Mouse (Mus musculus) cerebellum, adult (tissue): Measurements from ENCODE around the gene Bag1.
A peak's percentile ranks its signal among the peaks of the same experiment; 100 is the strongest.
"Not testable (repeated sequence)": the region's sequence is repeated elsewhere in the genome, so short reads cannot be mapped to it uniquely, and the experiment has no call there.

Source experiments
- ATAC-seq: cut with Nextera tagmentation; 2 replicates; pipeline ENCODE4 v1.9.2; 2017; ENCODE audit warnings: mild to moderate bottlenecking, moderate library complexity, mixed read lengths; ENCODE audit not compliant: insufficient number of reproducible peaks, low FRiP score, low TSS enrichment

Bag1 gene

DNA sequence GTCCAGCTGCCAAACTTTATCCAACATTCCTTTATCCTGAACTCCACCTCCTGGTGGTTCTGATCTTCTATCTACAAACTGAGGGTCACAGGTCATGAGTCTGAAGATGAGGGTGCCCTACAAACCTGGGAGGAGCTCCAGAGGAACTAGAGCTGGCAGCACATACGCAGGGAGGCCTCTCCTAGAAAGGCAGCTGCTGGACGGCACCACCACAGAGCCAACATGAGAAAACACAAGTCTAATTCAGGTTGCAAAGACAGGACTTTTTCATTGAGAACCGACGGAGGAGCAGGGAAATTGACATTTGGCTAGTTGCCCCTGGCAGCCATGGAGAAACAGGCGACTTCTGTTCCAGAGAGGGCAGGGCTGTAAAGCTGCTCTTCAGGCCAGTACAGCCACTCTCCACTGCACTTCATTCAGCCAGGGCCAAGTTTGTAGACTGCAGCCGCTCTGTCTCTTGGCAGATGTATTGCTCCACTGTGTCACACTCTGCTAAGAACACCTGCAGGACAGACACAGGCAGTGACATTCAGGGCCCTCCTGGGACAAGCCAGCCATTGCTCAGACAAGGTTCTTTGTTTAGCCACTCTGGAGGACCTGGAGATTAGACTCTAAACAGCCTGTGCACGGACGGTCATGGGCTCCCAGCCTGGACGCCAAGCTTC, 11.8 kb downstream of the Bag1 start:
- ATAC-seq, result peak; percentile 52

DNA sequence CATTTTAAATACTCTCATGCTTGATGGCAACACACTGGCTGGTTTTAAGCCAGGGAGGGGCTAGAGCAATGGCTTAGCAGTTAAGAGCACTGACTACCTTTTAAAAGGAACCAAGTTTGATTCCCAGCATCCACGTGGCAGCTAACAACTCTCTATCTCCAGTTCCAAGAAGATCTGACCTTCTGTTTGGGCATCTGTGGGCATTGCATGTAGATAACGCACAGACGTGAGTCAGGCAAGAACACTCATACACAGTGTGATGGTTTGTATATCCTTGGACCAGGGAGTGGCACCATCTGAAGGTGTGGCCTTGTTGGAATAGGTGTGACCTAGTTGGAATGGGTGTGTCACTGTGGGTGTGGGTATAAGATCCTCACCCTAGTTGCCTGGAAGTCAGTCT, 13.7 kb downstream of the Bag1 start:
- not testable (repeated sequence) for ATAC-seq

DNA sequence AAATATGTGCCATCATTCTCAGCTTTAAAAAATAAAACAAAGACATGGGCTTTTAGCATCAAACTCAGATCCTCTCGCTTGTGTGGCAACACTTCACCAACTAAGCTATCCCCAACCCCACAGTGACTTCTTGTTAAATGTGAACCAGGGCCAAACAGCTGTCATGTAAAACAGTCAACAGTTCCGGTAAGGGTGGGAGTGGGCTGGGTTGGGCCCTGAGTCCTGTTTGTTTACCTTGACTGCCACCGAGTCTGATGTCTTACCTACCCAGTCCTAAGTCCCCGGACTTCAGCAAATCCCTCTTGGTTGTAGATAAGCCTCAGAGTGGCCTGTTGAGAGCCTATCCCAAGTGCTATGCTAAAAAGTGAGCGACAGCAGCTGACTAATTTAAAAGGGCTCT, 14.4 kb downstream of the Bag1 start:
- no peak for ATAC-seq

DNA sequence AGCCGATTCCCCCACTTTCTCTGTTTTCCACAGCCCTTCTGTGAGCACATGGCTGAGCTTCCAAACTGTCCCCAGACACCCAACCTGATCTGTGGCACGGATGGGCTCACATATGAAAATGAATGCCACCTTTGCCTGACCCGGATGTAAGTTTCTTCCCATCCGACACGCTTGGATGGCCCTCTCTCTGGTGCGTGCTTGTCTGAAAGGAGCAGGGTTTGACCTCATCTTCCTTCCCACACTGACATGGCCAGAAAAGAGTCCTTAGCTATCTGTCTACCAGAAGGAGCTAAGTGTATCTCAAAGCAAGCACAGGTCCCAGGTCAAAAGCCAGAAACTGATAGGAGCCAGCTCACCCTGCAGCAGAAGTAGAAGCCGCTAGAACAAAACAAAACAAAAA, 19.0 kb downstream of the Bag1 start:
- no peak for ATAC-seq

DNA sequence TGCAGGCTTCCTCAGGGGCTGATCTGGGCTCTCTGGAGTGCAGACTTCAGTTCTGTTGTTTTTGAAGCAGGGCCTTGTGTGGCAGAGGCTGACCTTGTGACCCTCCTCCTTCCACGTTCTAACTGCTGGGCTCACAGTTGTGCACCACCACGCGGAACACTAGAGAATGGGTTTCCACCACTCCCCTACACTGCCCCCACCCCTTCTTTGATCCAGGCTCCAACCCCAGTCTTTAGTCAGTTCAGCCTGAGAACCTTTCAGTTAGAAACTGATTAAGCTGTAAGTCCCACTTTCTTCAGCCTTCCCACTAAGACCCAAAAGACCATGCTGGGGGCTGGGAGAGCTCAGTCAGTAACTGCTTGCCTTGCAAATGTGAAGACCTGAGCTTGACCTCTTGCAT, 22.5 kb downstream of the Bag1 start:
- ATAC-seq, result no peak

DNA sequence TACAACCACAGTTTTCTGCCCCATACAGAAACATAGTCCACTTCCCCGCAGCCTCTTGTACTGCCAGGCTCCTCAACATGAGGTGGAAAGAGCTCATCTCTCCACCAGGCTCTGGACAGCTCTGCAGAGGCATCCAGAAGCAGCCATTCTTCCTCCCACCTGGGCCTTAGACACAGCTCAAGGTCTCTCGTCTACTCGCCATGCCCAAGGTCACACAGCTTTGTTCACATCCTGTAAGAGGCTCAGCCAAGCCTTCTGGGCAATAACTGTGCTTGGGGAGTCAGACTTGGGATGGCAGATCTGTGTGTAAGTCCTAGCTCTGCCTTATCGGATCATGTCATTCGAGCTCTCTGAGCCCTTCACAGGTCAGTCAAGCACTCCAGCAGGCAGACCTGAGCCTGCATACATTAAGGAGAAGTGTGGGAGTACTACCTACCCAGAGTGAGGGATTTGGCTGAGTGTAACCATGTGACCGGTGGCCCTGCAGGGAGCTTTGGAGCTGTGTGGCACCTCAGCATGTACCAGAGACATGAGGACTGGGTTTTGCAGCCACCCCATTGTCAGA, 24.9 kb downstream of the Bag1 start:
- no peak for ATAC-seq

DNA sequence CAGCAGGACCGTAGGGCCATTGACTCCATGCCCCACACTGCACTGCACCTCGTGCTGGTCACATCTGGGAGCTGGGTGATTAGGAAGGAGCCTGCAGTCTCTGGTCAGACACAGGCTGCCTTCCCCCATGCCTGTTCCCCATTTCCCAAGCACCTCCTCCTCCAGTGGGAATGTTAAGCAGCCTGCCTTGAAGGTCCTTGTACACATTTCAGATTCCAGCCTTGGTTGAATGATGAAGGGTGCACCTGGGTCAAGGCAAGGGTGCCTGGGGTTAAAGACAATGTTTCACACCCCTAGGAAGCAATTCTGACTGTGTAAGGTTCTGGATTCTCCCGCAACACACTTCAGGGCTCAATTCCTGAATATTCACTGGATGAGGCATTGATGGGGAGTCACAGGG, 26.8 kb downstream of the Bag1 start:
- no peak for ATAC-seq

DNA sequence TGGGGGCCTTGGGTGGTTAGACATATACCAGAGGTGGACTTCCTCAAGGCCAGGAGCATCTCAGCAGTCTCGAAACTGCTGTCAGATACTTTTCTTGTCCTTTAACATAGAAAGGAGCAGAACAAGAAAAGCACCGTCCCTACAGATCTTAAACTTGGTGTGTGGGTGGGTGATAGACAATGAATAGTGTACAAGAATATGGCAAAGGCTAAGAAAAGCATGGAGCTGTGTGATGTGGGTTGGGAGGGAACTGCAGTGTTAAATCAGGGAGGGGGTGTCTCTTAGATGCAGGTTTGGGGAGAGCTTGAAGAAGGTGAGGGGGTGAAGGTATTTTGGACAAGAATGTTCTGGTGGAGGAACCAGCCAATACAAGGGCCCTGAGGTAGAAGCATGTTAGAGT, 27.5 kb downstream of the Bag1 start:
- no peak for ATAC-seq

DNA sequence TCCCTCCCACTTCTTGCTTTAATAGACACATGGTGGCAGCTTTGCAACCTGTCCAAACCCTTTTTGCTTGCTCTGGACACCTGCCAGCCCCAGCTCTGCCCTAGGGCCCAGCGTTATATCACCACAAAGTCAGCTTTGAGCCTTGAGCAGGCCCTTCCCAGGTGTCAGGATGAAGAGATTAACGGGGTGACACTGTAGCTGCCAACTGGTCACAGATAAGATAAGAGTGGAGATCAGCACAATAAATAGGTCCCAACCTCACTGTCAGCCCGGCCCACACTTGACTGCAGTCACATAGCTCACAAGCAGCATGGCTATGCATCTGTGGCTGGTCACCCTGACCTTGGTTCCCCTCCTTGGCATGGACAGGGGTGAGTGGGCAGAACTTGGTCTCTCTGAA, 28.3 kb downstream of the Bag1 start, which contains the start of gene Spink4:
TSS of gene Spink4 (plus strand) at position 268 of the 400 bp plus-strand sequence.
- no peak for ATAC-seq

DNA sequence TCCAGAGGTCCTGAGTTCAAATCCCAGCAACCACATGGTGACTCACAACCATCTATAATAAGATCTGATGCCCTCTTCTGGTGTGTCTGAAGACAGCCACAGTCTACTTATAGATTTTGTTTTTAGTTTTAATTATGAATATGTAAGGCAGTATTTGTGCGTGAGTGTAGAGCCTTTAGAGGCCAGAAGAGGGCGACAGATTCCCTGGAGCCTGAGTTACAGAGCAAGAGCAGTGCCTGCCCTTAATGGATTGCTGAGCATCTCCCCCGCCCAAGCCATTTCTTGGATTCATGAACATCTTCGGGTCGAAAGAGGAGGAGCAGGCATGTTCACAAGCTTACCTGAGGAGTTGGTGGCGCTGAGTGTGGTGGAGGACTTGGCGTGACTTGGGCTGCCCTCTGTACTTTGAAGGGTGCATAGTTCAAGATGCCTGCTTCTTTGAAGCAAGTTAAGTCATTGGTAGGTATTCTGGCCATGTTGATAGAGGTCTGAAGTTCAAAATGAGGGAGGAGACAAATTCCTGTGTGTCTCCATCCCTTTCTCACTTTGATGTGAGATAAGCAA, 31.4 kb downstream of the Bag1 start:
- no peak for ATAC-seq

DNA sequence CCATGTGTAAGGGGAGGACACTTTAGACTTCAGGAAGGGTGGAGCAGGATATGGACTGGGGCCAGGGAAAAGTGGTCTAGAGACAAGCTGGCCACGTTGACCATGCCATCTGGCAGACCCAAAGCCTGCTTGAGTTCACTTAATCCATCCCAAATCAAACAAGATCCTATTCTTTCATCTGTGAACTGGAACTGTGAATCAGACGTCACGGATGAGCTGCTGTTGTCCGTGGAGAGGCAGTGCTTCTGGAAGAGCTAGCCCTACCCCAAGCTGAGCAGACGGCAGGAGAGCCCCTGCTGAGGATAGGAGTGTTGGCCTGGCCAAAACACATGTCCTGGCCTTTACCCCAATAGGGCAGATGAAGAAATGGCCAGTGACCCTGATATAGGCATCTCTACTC, 32.1 kb downstream of the Bag1 start:
- ATAC-seq, result no peak

DNA sequence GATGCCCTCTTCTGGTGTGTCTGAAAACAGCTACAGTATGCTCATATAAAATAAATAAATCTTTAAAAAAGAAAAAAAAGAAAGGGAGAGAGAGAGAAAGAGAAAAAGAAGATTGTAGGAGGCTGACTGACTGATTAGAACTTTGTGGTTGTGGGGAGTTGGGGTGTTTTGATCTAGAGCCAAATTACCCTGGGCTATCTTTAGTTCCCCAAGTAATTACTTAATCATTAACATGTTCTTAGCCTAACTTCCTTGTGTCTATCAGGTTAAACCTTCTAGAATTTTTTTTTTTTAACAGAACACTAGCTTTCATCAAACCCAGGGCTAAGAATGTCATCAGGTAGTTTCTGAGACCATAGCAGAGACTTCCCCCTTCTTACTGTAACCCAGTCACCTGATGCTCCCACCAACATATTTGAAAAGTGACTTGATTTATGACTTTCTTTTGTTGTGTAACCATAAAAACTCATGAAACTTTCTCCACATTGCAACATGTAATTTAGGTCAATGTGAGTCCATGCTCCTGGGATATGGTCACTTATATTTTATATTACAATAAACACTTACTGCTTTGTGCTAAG, 33.7 kb downstream of the Bag1 start:
- ATAC-seq, result no peak

DNA sequence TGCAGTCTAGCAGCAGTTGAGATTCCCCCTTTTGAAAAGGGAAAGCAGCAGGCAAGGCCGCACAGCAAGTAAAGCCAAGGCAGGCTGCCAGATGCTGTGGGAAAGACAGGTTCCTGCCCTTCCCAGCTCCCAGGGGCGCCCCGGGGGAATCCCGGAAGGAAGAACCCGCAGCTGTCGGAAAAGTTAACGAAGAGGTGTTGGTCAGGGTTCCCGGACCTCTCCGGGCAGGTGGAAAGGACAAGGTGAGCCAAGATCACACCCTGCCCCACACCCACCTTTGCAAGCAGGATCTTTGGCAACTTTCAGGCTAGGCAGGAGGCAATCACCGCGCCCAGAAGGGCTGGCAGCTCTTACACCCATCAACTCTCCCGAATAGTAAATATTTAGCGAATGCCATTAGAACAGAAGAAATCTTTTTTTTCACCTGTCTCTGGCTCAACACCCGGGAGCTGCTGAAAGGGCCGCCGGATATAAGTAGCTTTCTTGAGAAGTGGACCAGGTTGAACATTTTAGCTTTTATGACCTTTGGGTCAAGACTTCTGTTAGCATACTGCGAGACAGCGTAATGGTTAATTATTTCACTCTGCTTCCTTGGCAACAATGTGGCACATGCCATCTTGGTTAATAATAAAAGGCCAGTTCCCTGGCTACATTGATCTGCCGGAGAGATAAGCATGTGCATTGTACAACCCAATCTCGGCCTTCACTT, 39.7 kb downstream of the Bag1 start:
- no peak for ATAC-seq

DNA sequence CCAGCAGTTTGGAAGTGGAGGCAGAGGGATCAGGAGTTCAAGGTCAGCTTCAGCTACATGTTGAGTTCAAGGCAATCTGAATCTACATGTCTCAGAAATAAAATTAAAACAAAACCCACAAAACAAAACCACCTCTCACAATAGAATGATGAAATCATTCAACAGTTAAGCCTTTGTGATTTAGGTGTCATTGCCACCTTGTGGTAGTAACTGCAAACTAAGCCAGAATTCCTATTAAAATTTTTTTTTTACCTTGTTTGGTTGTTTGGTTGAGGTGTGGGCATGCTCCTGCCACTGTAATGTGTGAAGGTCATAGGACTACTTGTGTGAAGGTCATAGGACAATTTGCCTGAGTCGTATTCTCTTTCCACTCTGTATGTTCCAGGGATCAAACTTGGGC, 41.8 kb downstream of the Bag1 start:
- no peak for ATAC-seq

DNA sequence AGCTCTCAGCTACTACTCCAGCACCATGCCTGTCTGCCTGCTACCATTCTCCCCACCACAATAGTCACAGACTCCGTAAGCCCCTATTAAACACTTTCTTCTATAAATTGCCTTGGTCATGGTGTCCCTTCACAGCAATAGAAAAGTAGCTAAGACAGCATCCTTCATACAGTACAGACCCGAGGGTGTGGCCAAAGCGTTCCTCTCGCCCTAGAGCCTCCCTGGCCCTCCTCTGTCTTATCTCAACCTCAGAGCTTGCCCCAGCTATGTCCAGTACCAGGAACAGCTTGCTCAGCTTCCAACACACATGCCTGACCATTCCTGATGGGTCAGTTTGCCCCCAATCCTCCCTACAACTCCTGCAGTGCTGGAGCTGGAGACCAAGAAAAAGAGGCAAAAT, 47.5 kb downstream of the Bag1 start:
- no peak for ATAC-seq

DNA sequence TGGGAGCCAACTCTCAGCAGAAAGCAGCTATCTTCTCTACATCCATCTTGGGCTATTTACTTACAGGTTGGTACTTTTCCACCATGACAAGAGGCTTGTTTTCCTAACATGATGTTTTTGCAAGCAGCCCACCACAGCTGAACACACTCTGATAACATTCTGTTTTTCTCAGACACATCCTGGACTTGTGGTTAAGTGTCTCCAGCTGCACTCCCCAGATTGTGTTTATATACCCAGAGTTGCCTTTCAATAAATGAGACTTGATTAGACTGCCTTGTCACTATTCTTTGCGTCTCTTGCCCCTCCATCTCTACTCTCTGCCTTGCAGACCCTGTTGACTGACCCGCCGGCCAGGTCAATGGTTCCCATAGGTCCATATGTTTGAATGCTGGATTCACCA, 48.0 kb downstream of the Bag1 start:
- no peak for ATAC-seq

DNA sequence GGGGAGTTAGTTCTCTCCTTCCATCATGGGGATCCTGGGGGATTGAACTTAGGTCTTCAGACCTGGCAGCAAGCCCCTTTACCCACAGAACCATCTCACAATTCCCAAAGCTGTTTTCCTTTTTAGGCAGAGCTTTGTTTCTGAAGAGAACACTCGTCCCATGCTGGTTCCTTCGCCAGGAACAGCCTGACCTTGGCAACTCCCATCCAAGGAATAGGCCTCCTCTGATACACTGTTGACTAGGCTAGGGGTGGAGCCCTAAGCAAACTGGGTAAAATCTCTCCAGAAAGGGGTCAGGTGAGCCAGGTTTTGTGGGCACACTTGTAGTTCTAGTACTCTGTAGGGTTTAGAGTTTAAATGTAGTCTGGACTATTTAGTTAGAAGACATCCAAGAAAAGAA, 48.8 kb downstream of the Bag1 start:
- no peak for ATAC-seq

DNA sequence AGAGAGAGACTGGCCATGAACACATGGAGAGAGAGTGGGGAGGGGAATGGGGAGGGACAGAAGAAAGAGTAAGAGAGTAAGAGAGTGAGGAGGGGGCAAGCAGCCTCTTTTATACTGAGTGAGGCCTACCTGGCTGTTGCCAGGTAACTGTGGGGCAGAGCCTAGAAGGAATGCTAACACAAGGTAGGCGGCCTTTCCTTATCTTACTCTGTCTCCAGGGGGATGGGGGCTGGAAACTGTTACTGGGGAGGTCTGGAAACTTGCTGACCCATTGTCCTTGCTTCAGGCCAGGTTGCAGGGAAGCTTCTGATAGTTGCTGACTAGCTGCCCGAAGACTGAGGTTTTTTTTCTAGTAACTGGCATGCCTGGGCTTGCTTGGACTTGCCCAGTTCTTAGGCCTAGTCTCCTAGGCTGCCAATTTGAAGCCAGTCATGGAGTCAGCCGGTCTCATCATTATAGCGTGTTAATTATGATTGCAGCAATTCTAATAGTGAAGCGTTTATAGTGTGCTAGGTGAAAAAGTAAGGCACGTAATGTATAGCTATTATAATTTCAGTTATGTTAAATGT, 49.5 kb downstream of the Bag1 start:
- ATAC-seq, result no peak

DNA sequence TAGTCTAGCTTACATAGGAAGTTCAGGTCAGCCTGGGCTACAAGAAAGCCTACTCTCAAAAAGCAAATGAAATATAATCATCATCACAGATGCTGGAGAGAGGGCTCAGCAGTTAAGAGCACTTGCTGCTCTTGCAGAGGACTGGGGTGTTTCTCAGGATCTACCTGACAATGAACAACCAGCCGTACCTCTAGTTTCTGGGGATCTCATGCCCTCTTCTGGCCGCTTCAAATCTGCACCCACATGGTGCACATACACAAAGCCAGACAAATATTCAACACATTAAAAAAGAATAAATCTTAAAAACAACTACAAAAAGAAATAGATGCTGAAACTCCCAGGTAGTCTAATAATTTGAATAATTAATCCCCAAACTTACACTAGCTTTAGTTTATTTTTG, 52.4 kb downstream of the Bag1 start:
- ATAC-seq, result no peak

DNA sequence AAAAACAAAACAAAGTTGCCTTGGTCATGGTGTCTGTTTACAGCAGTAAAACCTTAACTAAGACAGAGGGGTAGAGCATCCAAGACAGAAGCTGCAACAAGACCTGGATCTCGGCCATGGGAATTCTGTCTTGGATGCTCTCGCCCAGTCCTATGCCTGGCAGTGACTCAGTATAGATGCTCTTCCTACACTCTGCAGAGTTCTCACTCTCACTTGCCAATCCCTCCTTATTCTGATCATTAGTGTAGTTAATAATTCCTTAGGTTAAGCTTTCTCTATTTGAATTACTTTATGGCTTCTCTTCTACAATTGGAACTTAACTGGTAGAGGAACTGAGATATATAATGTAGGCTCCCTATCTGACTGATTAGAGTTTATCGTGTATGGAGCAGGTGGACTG, 53.0 kb downstream of the Bag1 start:
- ATAC-seq, result no peak

DNA sequence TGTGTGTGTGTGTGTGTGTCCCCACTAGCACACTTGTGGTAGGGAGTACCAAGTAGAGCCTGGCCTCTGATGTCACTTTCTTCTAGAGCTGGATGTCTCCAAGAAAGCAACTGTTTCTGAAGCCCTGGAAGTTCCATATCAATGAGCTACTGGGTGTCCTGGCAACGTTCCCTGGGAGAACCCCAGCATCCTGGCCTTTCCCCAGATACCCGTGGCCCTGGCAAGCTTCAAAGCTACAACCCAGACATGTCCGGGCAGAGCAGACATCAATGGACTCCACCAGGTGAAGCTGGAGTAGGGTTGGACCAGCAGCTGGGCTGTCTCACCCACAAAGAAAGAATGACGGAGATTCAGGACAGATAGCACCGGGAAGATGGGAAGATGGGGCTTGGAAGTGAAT, 56.9 kb downstream of the Bag1 start:
- ATAC-seq, result no peak
